Mouse (Mus musculus): ENCODE measurements around the gene Mc1r.
"Not testable (repeated sequence)": the region's sequence is repeated elsewhere in the genome, so short reads cannot be mapped to it uniquely, and the experiment has no call there.

Gene Mc1r

GRCm38 (mm10) chr8:123431616-123432365 is 24.9 kb downstream of the Mc1r start:
- DNase-seq = no peak

- no peak for DNase-seq
These were observed 25.5 kb downstream of the Mc1r start for GRCm38 (mm10) chr8:123432381-123432780.

GRCm38 (mm10) chr8:123433241-123433974 is 26.5 kb downstream of the Mc1r start:
- DNase-seq = not testable (repeated sequence)

- no peak for DNase-seq
These were observed 34.9 kb downstream of the Mc1r start for GRCm38 (mm10) chr8:123441788-123442187.

GRCm38 (mm10) chr8:123442351-123442750 is 35.4 kb downstream of the Mc1r start:
- DNase-seq = no peak

- DNase-seq = peak; percentile 90
These were observed 36.1 kb downstream of the Mc1r start for GRCm38 (mm10) chr8:123442871-123443575.

GRCm38 (mm10) chr8:123443576-123443921 is 36.6 kb downstream of the Mc1r start:
- DNase-seq = no peak

GRCm38 (mm10) chr8:123444131-123444530 is 37.2 kb downstream of the Mc1r start:
- DNase-seq = no peak

GRCm38 (mm10) chr8:123445981-123446380 is 39.1 kb downstream of the Mc1r start:
- no peak for DNase-seq

GRCm38 (mm10) chr8:123446799-123447198 is 39.9 kb downstream of the Mc1r start:
- DNase-seq = no peak

GRCm38 (mm10) chr8:123450783-123451182 is 43.9 kb downstream of the Mc1r start:
- DNase-seq = no peak

GRCm38 (mm10) chr8:123451747-123452146 is 44.8 kb downstream of the Mc1r start:
- DNase-seq = not testable (repeated sequence)

GRCm38 (mm10) chr8:123452149-123452548 is 45.2 kb downstream of the Mc1r start:
- no peak for DNase-seq

GRCm38 (mm10) chr8:123453291-123453690 is 46.4 kb downstream of the Mc1r start:
- DNase-seq = no peak

- DNase-seq = no peak
These were observed 47.0 kb downstream of the Mc1r start for GRCm38 (mm10) chr8:123453951-123454350.

GRCm38 (mm10) chr8:123454559-123454958 is 47.7 kb downstream of the Mc1r start:
- no peak for DNase-seq

Data from right cerebral cortex, postnatal 14 days (tissue).